Mouse (Mus musculus) hindbrain, postnatal 0 days (tissue): ENCODE results near the gene Rer1. TPM values are rescaled to one million over a fixed set of nuclear protein-coding genes. Genes with fewer than 3 reads are reported as not detected.

Source experiments
- ATAC-seq: fragments of 200-750 bp; cut with Nextera tagmentation; 2 replicates; pipeline ENCODE4 v1.8.0; 2017; ENCODE audit warnings: mild to moderate bottlenecking, moderate TSS enrichment, moderate library complexity
- DNase-seq: peaks from one replicate; pipeline ENCODE4 v3.0.0-alpha.2; 2015; ENCODE audit warnings: low spot score
- H3K27ac ChIP-seq: fragments of 300-500 bp; sonication (generic); 2 replicates; pipeline ENCODE4 v1.5.1; 2014; ENCODE audit warnings: mild to moderate bottlenecking
- H3K27me3 ChIP-seq: fragments of 300-500 bp; sonication (generic); 2 replicates; pipeline ENCODE4 v1.6.1; 2014; ENCODE audit warnings: low read length, mixed read lengths; ENCODE audit not compliant: insufficient read depth
- H3K36me3 ChIP-seq: fragments of 300-500 bp; sonication (generic); 2 replicates; pipeline ENCODE4 v1.6.1; 2014; ENCODE audit warnings: low read length, mixed read lengths; ENCODE audit not compliant: insufficient read depth
- H3K4me1 ChIP-seq: fragments of 300-500 bp; sonication (generic); 2 replicates; pipeline ENCODE4 v1.6.1; 2014; ENCODE audit warnings: antibody characterized with exemption, low read length, mixed read lengths; ENCODE audit not compliant: insufficient read depth
- H3K4me2 ChIP-seq: fragments of 300-500 bp; sonication (generic); 2 replicates; pipeline ENCODE4 v1.6.1; 2014; ENCODE audit warnings: low read depth, mild to moderate bottlenecking, low read length, moderate library complexity, mixed read lengths
- H3K4me3 ChIP-seq: fragments of 300-500 bp; sonication (generic); 2 replicates; pipeline ENCODE4 v1.5.1; 2014; ENCODE audit warnings: low read length
- H3K9ac ChIP-seq: fragments of 300-500 bp; sonication (generic); replicated peaks from 2 replicates; pipeline ENCODE4 v1.6.1; 2014; ENCODE audit warnings: mild to moderate bottlenecking, low read length, moderate library complexity, mixed read lengths
- H3K9me3 ChIP-seq: fragments of 300-500 bp; sonication (generic); 2 replicates; pipeline ENCODE4 v1.6.1; 2016; ENCODE audit warnings: low read length, mixed read lengths
- CTCF ChIP-seq: IDR thresholded peaks from 2 replicates; pipeline ENCODE4 v1.5.1; 2016; ENCODE audit warnings: antibody characterized with exemption, control low read depth, low read depth
- WGBS: fragments of 180-500 bp; shearing (Covaris S2); extraction: QIAGEN DNeasy Blood & Tissue Kit; methylation state at CpG from one replicate; pipeline ENCODE4 v1.1.7; 2014; 5-methylcytosine and 5-hydroxymethylcytosine counted together
- polyA plus RNA-seq: library from polyadenylated mRNA; unstranded; fragments of >200 nt; fragmentation: Nextera tagmentation; extraction: Ambion mirVana; gene quantifications from 2 replicates; pipeline ENCODE4 v1.2.1, GENCODE M21; 2015
- total RNA-seq: library from RNA; depleted of rRNA; stranded (reverse); fragments of >200 nt; gene quantifications from 2 replicates; pipeline ENCODE4 v1.2.3, GENCODE M21; 2014

Gene Rer1
- total and polyA plus RNA-seq, 2 experiments from 2014 or later = 85.4 to 129 TPM

DNA sequence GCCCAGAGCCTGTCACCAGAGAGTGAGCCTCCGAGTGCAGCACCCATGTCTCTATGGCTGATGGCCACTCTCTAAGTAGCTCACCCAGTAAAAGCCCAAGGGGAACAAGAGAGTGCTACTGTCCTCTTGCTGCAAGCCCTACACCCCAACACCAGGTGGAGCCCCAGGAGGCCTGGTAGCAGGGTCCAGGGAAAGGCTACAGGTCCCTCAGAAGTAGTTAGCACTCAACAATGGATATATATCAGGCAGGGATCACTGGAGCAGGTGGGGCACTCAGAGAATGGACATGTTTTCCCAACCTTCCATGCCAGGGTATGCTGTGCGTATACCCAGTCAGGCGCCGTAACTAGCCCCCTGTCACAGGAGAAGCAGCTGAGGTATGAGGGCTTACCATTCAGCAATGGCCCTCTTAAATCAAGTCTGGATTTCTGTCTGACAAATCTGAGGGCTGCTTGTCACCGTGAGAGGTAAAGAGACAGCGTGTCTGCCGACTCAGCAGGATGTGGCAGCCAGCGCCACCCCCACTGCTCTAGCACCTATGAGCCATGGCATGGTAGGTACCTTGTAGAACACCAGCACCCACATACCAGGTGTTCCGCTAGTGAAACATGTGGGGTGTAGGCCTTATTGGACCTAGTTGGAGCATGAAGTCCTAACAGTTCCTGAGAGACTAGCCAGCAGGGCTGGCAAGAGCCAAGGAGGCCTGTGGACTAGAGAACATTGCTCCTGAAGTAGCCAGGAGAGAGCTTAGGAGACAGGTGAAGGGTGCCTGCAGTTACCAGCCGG lies 43.1 kb upstream of the Rer1 start:
- H3K27ac ChIP-seq = peak overlapping the region; percentile 12; the same call in 1 of the 2 replicates
- H3K27me3 ChIP-seq = no peaks in the 10 kb centered on the region
- no peaks in the 10 kb centered on the region for H3K36me3 ChIP-seq
- 87% methylated on average over 10 of the region's 10 CpGs for WGBS
- no peak overlapping the region for H3K4me3 ChIP-seq
- peaks cover 19% of the 10 kb centered on the region for H3K4me1 ChIP-seq
- H3K9me3 ChIP-seq = no peaks in the 10 kb centered on the region
- no peak overlapping the region for H3K9ac ChIP-seq
- no peak for ATAC-seq
- no peak for DNase-seq
- no peak overlapping the region for H3K4me2 ChIP-seq
- TF ChIP-seq CTCF = peak; percentile 38

GRCm38 (mm10) chr4:155128411-155128810 lies 42.2 kb upstream of the Rer1 start:
- Histone ChIP-seq H3K9ac (no peak overlapping the region), H3K4me1 (peaks cover 19% of the 10 kb centered on the region), H3K9me3 (no peaks in the 10 kb centered on the region), H3K27ac (no peak overlapping the region), H3K27me3 (no peaks in the 10 kb centered on the region), H3K4me3 (no peak overlapping the region), H3K36me3 (no peaks in the 10 kb centered on the region), H3K4me2 (no peak overlapping the region)
- no peak for TF ChIP-seq CTCF
- 96% methylated on average over 15 of the region's 15 CpGs for WGBS
- DNase-seq (no peak), ATAC-seq (no peak)

GRCm38 (mm10) chr4:155126602-155127372 lies 40.6 kb upstream of the Rer1 start:
- 57% methylated on average over 7 of the region's 7 CpGs for WGBS
- Histone ChIP-seq H3K4me2 (no peak overlapping the region), H3K9ac (no peak overlapping the region), H3K9me3 (no peaks in the 10 kb centered on the region), H3K27ac (no peak overlapping the region; the same call in 1 of the 2 replicates), H3K4me3 (no peak overlapping the region), H3K36me3 (no peaks in the 10 kb centered on the region), H3K4me1 (peaks cover 27% of the 10 kb centered on the region), H3K27me3 (no peaks in the 10 kb centered on the region)
- no peak for TF ChIP-seq CTCF
- DNase-seq (peak; percentile 58), ATAC-seq (peak; percentile 48)

DNA sequence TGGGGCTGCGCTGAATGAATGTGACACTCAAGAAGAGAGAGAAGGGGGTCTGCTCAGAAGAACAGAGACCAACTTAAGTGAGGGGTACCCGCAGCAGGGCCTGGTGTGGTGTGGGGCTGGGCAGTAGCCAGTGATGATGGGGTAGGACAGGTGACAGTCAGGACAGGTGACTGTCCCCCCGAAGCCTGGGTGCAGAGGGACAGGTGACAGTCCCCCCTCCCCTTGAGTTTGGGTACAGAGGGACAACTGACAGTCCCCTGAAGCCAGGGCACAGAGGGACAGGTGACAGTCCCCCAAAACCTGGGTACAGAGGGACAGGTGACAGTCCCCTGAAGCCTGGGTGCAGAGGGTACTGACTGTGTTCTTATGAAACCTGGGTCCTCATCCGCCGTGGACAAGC lies 40.0 kb upstream of the Rer1 start:
- WGBS = 89% methylated on average over 5 of the region's 5 CpGs
- TF ChIP-seq CTCF = no peak

DNA sequence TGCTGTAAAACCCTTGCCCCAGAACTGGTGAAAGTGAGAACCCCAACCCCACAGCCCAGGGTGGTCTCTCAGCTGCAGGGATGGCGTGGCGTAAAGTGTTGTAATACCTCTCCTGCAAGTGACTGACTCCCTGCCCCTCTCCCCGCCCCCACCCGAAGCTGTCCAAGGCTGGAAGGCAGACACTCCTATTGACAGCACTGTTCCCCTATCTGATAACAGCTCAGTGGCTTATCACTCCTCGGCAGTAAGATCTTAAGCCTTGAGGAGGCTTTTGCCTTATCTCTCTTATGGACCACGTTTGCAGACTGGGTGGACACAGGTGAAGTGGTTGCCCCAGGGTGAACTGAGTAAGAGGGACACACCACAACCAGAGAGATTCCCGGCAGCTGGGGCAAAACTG lies 39.1 kb upstream of the Rer1 start:
- Histone ChIP-seq H3K4me1 (peaks cover 27% of the 10 kb centered on the region), H3K27ac (no peak overlapping the region), H3K4me2 (no peak overlapping the region), H3K9ac (no peak overlapping the region), H3K4me3 (no peak overlapping the region), H3K36me3 (no peaks in the 10 kb centered on the region), H3K27me3 (no peaks in the 10 kb centered on the region), H3K9me3 (no peaks in the 10 kb centered on the region)
- ATAC-seq (no peak), DNase-seq (no peak)
- TF ChIP-seq CTCF = no peak
- 72% methylated on average over 7 of the region's 7 CpGs for WGBS

More for the DNA sequence above, 40.0 kb upstream of the Rer1 start:
- Histone ChIP-seq H3K4me3 (no peak overlapping the region), H3K27me3 (no peaks in the 10 kb centered on the region), H3K36me3 (no peaks in the 10 kb centered on the region), H3K4me1 (peaks cover 27% of the 10 kb centered on the region), H3K9ac (no peak overlapping the region), H3K4me2 (no peak overlapping the region), H3K9me3 (no peaks in the 10 kb centered on the region), H3K27ac (no peak overlapping the region)
- DNase-seq = no peak
- no peak for ATAC-seq

DNA sequence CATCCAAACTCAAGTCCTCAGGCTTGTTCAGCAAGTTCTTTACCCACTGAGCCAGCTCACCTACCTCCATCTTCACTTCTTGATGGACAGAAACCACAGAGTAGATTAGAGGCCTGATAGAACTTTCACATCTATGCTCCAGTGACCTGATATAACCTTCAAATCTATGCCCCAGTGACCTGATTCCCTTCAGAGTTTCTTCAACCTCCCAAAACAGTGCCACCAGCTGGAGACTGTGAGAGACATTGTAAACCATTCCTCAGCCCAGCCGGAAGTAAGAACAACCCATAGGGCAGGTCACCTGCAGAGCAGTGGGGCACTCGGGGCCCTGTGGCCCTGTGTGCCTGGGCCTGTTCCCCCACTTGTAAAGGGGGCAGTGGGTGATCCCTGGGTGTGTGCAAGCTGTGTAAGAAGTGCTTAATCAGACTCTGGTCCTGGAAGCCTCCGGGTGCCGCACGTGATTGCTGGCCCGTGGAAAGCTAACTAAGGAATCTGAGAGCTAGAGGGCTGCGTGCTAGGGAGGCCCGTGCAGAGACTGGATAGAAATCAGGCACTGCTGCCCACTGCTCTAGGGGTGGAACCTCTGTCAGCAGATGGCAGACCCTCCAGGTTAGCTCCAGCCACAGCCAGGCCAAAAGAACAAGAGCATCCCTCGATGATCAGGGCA lies 37.8 kb upstream of the Rer1 start:
- no peak for ATAC-seq
- Histone ChIP-seq H3K27me3 (no peaks in the 10 kb centered on the region), H3K4me1 (peaks cover 17% of the 10 kb centered on the region), H3K9me3 (no peaks in the 10 kb centered on the region), H3K4me2 (no peak overlapping the region), H3K36me3 (no peaks in the 10 kb centered on the region), H3K9ac (no peak overlapping the region), H3K4me3 (no peak overlapping the region), H3K27ac (no peak overlapping the region)
- TF ChIP-seq CTCF = no peak
- no peak for DNase-seq
- 75% methylated on average over 9 of the region's 9 CpGs for WGBS
